Mouse (Mus musculus): Measurements from ENCODE around the gene Spns2.

- TF ChIP-seq CTCF (IDR thresholded peaks at IDR 0.05; ENCODE audit: low read depth), result no peak
- TF ChIP-seq EP300 (optimal IDR thresholded peaks at IDR 0.05), result no peak
Measured at GRCm38 (mm10) chr11:72457995-72458496, 31.7 kb downstream of the Spns2 start.

All from stomach, postnatal 0 days (tissue).